Mouse (Mus musculus) E14TG2a.4 (cell line): Measurements from ENCODE around the gene Atp6v1f.

Experiments
- CTCF ChIP-seq: conservative IDR thresholded peaks from 2 replicates; pipeline ENCODE4 v1.5.1; 2014; ENCODE audit warnings: low read length
- NANOG ChIP-seq: IDR thresholded peaks from 2 replicates; pipeline ENCODE4 v1.6.1; 2014; ENCODE audit warnings: borderline replicate concordance, low read length, mixed read lengths

DNA sequence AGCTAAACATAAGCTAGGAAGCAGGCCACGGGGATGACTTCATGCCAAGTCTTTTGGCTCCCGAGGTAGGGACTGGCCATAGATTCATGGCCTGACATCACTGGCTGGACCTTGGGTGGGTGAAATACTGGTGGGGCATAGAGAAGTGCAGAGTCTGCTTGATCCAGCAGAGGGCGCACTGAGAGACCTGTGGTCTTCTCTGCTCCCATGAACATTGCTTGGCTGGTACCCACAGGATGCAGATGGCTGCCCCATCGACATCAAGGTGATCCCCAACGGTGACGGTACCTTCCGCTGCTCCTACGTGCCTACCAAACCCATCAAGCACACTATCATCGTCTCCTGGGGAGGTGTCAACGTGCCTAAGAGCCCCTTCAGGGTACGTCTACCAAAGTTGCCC, 22.7 kb upstream of the Atp6v1f start:
- peak; percentile 79 for TF ChIP-seq CTCF
- TF ChIP-seq NANOG, result no peak
